Mouse (Mus musculus): ENCODE measurements at regions not wholly inside any gene's neighbourhood (a gene's known extent, or its start where the extent isn't known, plus 50 kb on each side); places are given as distances from the start of the nearest gene placed in this dataset.

DNA sequence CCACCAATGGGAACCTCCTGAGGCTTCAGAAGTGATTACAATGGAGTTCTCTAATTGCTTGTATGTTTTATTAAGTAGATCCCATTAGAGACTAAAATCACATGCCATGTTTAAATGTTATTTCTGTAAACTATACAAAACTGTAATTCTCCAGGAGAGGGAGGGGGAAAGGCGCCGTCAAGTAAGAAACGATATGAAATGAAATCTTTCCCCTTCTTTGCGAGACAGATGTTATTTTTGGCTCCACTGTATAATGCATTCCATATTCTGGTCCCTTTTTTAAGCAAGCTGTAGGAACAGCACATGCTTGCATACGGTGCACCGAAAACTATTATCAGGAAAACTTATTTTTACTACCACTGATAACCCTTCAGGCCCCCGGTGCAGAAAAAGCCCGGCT is 141.0 kb upstream of the Gdnf start:
- H3K4me1 ChIP-seq (ENCODE audit: control insufficient read depth, insufficient read depth, low read length) = no peaks in the 10 kb centered on the region
- DNase-seq = no peak
- H3K4me3 ChIP-seq (replicated peaks; ENCODE audit: insufficient read depth, low read depth, low read length) = no peak overlapping the region
- 79% methylated on average over 8 of the region's 8 CpGs for WGBS
- no peak overlapping the region for H3K27ac ChIP-seq (ENCODE audit: insufficient read depth, low read length)
- TF ChIP-seq POLR2A (IDR thresholded peaks at IDR 0.05; ENCODE audit: borderline replicate concordance, insufficient read depth, low read length) = no peak
- no peak for TF ChIP-seq CTCF (IDR thresholded peaks at IDR 0.05; ENCODE audit: borderline replicate concordance, insufficient read depth, low read depth, low read length)
- H3K27me3 ChIP-seq (ENCODE audit: control insufficient read depth, insufficient read depth, low read length) = no peaks in the 10 kb centered on the region; the same call in 1 of the 2 replicates

- no peak overlapping the region for H3K4me3 ChIP-seq (replicated peaks; ENCODE audit: insufficient read depth, low read depth, low read length)
- 42% methylated on average over 1 of the region's 1 CpGs for WGBS
- H3K27ac ChIP-seq (ENCODE audit: insufficient read depth, low read length) = no peak overlapping the region
These were observed 133.7 kb upstream of the Gdnf start for GRCm38 (mm10) chr15:7676970-7677369.

DNA sequence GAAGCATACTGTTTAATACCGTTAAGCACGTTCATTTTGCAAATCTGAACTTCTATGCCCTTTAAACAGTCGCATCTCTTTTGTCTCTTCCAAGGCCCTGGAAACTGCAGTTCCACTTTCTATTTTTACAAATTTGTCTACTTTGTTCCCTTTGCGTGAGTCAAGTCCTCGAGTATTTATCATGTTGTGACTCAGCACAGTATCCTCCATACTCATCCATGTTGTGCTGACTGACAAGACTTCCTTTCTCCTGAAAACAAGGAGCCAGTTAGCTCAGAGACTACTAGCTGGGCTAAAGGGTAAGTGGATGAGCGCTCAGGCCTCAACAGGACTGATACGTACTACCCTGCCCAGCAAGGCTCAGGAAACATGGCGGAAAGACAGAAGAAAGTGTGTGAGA is 131.9 kb upstream of the Gdnf start:
- TF ChIP-seq POLR2A (IDR thresholded peaks at IDR 0.05; ENCODE audit: borderline replicate concordance, insufficient read depth, low read length) = no peak
- TF ChIP-seq CTCF (IDR thresholded peaks at IDR 0.05; ENCODE audit: borderline replicate concordance, insufficient read depth, low read depth, low read length) = no peak
- no peak overlapping the region for H3K4me3 ChIP-seq (replicated peaks; ENCODE audit: insufficient read depth, low read depth, low read length)
- 91% methylated on average over 8 of the region's 8 CpGs for WGBS
- H3K27me3 ChIP-seq (ENCODE audit: control insufficient read depth, insufficient read depth, low read length) = no peaks in the 10 kb centered on the region
- H3K27ac ChIP-seq (ENCODE audit: insufficient read depth, low read length) = no peak overlapping the region
- no peak for DNase-seq
- H3K4me1 ChIP-seq (ENCODE audit: control insufficient read depth, insufficient read depth, low read length) = no peaks in the 10 kb centered on the region

More at GRCm38 (mm10) chr15:7676970-7677369, 133.7 kb upstream of the Gdnf start:
- no peak for DNase-seq
- TF ChIP-seq POLR2A (IDR thresholded peaks at IDR 0.05; ENCODE audit: borderline replicate concordance, insufficient read depth, low read length) = no peak
- no peak for TF ChIP-seq CTCF (IDR thresholded peaks at IDR 0.05; ENCODE audit: borderline replicate concordance, insufficient read depth, low read depth, low read length)
- Histone ChIP-seq H3K27me3 (ENCODE audit: control insufficient read depth, insufficient read depth, low read length) (no peaks in the 10 kb centered on the region), H3K4me1 (ENCODE audit: control insufficient read depth, insufficient read depth, low read length) (no peaks in the 10 kb centered on the region)

GRCm38 (mm10) chr15:7681011-7681410 is 129.6 kb upstream of the Gdnf start:
- TF ChIP-seq POLR2A (IDR thresholded peaks at IDR 0.05; ENCODE audit: borderline replicate concordance, insufficient read depth, low read length) = no peak
- TF ChIP-seq CTCF (IDR thresholded peaks at IDR 0.05; ENCODE audit: borderline replicate concordance, insufficient read depth, low read depth, low read length) = no peak
- no peak for DNase-seq
- H3K4me1 ChIP-seq (ENCODE audit: control insufficient read depth, insufficient read depth, low read length) = no peaks in the 10 kb centered on the region
- no peak overlapping the region for H3K4me3 ChIP-seq (replicated peaks; ENCODE audit: insufficient read depth, low read depth, low read length)
- WGBS = 81% methylated on average over 4 of the region's 4 CpGs
- H3K27ac ChIP-seq (ENCODE audit: insufficient read depth, low read length) = no peak overlapping the region
- no peaks in the 10 kb centered on the region for H3K27me3 ChIP-seq (ENCODE audit: control insufficient read depth, insufficient read depth, low read length)

DNA sequence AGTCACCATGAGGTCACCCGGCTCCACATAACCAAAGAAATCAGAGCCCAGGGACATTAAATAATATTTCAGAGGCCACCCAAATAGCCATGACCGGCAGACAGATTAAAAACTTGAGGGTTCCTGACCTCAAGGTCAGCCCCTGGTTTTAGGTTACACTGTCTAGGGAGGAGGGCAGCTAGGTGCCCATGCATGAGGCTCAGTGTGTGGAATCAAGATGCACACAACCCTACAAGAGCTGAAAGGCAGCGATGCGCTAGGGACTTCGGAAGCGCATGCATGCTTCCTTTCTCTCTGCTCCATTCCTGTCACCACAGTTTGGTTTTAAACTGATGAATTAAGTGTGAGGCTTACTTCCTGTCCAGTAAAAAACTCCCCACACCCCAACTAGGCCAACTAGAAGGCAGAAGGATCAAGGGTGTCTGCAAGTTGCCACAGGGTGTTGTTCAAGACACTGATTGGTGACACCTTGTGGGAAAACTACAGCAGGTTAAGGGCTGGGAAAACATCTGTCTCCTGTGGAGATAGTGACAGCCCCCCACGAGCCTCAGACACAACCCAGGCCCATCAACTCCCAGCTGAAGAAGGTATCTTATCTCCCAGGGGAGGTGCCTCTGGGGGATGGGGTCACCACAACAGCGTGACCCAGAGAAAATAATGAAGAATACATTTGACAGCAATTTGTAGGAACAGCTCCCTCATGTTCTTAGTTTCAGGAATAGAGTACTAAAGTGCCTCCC is 127.2 kb upstream of the Gdnf start:
- TF ChIP-seq POLR2A (IDR thresholded peaks at IDR 0.05; ENCODE audit: borderline replicate concordance, insufficient read depth, low read length) = no peak
- no peak for TF ChIP-seq CTCF (IDR thresholded peaks at IDR 0.05; ENCODE audit: borderline replicate concordance, insufficient read depth, low read depth, low read length)
- H3K27ac ChIP-seq (ENCODE audit: insufficient read depth, low read length) = no peak overlapping the region
- 71% methylated on average over 8 of the region's 8 CpGs for WGBS
- H3K27me3 ChIP-seq (ENCODE audit: control insufficient read depth, insufficient read depth, low read length) = no peaks in the 10 kb centered on the region
- DNase-seq = no peak
- no peaks in the 10 kb centered on the region for H3K4me1 ChIP-seq (ENCODE audit: control insufficient read depth, insufficient read depth, low read length)
- no peak overlapping the region for H3K4me3 ChIP-seq (replicated peaks; ENCODE audit: insufficient read depth, low read depth, low read length)

DNA sequence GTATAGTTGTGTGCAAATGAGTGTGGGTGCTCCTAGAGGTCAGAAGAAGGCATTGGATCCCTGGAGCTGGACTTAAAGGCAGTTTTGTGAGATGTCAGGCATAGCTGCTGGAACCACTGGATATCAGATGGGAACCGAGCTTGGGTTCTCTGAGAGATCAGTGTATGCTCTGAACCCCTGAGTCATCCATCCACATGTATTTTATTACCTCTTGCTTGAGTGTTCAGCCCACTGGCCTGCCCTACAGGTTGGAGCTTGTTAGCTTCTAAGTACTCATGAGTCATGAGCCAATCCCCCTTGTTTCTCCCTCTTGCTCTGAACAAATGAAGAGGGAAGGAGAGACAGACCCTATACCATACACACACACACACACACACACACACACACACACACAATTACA is 119.4 kb upstream of the Gdnf start:
- Histone ChIP-seq H3K27ac (ENCODE audit: insufficient read depth, low read length) (no peak overlapping the region), H3K27me3 (ENCODE audit: control insufficient read depth, insufficient read depth, low read length) (no peaks in the 10 kb centered on the region), H3K4me1 (ENCODE audit: control insufficient read depth, insufficient read depth, low read length) (no peaks in the 10 kb centered on the region), H3K4me3 (replicated peaks; ENCODE audit: insufficient read depth, low read depth, low read length) (no peak overlapping the region)
- DNase-seq = no peak
- TF ChIP-seq POLR2A (IDR thresholded peaks at IDR 0.05; ENCODE audit: borderline replicate concordance, insufficient read depth, low read length) (no peak), CTCF (IDR thresholded peaks at IDR 0.05; ENCODE audit: borderline replicate concordance, insufficient read depth, low read depth, low read length) (no peak)
- 96% methylated on average over 1 of the region's 1 CpGs for WGBS

GRCm38 (mm10) chr15:7692096-7692495 is 118.5 kb upstream of the Gdnf start:
- Histone ChIP-seq H3K4me1 (ENCODE audit: control insufficient read depth, insufficient read depth, low read length) (no peaks in the 10 kb centered on the region), H3K27me3 (ENCODE audit: control insufficient read depth, insufficient read depth, low read length) (no peaks in the 10 kb centered on the region), H3K27ac (ENCODE audit: insufficient read depth, low read length) (no peak overlapping the region), H3K4me3 (replicated peaks; ENCODE audit: insufficient read depth, low read depth, low read length) (no peak overlapping the region)
- TF ChIP-seq POLR2A (IDR thresholded peaks at IDR 0.05; ENCODE audit: borderline replicate concordance, insufficient read depth, low read length) (no peak), CTCF (IDR thresholded peaks at IDR 0.05; ENCODE audit: borderline replicate concordance, insufficient read depth, low read depth, low read length) (no peak)
- DNase-seq = no peak
- WGBS = 84% methylated on average over 3 of the region's 3 CpGs

- no peaks in the 10 kb centered on the region for H3K27me3 ChIP-seq (ENCODE audit: control insufficient read depth, insufficient read depth, low read length)
- no peak overlapping the region for H3K27ac ChIP-seq (ENCODE audit: insufficient read depth, low read length)
- WGBS = 90% methylated on average over 5 of the region's 5 CpGs
- no peak overlapping the region for H3K4me3 ChIP-seq (replicated peaks; ENCODE audit: insufficient read depth, low read depth, low read length)
- no peak for DNase-seq
- TF ChIP-seq POLR2A (IDR thresholded peaks at IDR 0.05; ENCODE audit: borderline replicate concordance, insufficient read depth, low read length) (no peak), CTCF (IDR thresholded peaks at IDR 0.05; ENCODE audit: borderline replicate concordance, insufficient read depth, low read depth, low read length) (no peak)
- H3K4me1 ChIP-seq (ENCODE audit: control insufficient read depth, insufficient read depth, low read length) = no peaks in the 10 kb centered on the region
These were observed 116.6 kb upstream of the Gdnf start for GRCm38 (mm10) chr15:7694037-7694436.

Data from cerebellum, adult 2 months (tissue).